Mouse (Mus musculus) CD4-positive naive resting alpha-beta T cell, adult 57 days (primary cell): ENCODE results near the gene Ppp1r3f. TPM values are rescaled to one million over a fixed set of nuclear protein-coding genes. Genes with fewer than 3 reads are reported as not detected.

Experiments
- total RNA-seq: library from RNA; stranded (reverse); gene quantifications from one replicate; pipeline ENCODE4 v1.2.4, GENCODE M21; 2023

The Ppp1r3f gene
- total RNA-seq, result 20.0 TPM

DNA sequence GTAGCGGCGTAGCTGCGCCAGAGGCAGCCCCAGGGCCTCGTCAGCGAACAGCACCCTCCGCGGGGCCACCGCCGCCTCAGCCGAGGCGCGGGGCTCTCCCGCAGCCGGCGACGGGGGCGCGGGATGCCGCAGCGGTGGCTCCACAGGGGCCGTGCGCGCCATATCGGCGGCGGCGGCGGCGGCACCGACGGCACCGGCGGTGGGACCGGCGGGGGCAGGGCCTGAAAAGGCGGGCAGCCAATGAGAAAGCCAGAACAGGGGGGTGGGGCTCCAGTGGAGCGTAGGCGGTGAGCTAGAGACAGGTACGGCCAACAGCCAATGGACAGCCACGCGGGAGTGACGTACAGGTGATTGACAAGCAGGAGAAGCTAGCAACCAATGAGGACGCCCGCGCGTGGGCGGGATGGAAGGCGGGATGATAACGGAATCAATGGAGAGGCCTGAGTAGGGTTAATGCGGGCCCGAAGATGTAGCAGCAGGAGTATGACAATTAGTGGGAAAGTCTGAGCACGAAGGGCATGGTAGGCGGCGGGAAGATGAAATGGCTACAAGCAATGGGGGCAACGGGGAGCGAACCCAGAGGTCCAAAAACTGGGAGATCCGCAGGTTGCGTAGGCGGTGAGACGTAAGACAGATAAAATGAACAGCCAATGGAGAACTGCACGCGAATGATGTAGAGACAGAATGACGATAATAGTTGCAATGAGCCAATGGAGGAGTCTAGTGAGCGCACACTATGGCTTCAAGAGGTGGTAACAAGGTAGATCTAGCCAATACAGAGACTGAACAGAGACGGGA is at the start of gene Ppp1r3f:
Gene Ppp1r3f, minus strand, starts transcription at position 197 of the 798 bp plus-strand sequence.

DNA sequence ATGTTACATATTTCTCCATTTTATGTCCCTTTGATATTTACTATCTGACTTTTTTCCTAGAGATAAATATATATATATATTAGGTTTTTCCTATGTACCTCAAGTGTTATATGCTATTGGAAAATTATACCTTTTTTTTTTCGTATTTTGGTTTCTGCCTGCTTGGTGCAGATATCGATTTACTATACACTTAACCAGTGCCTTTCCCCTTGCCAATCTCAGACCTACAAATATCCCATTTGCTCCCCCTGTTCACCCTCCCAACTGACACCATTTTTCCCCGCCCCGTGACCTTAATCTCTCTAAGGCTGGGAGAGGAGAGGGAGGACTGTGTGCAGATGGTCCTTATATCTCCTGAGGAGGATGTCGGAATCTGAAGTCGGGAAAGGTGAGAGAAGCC is 32.7 kb upstream of the Ppp1r3f start, which contains the start of gene Cacna1f:
Gene Cacna1f, plus strand, starts transcription at position 301 of the 400 bp plus-strand sequence.

DNA sequence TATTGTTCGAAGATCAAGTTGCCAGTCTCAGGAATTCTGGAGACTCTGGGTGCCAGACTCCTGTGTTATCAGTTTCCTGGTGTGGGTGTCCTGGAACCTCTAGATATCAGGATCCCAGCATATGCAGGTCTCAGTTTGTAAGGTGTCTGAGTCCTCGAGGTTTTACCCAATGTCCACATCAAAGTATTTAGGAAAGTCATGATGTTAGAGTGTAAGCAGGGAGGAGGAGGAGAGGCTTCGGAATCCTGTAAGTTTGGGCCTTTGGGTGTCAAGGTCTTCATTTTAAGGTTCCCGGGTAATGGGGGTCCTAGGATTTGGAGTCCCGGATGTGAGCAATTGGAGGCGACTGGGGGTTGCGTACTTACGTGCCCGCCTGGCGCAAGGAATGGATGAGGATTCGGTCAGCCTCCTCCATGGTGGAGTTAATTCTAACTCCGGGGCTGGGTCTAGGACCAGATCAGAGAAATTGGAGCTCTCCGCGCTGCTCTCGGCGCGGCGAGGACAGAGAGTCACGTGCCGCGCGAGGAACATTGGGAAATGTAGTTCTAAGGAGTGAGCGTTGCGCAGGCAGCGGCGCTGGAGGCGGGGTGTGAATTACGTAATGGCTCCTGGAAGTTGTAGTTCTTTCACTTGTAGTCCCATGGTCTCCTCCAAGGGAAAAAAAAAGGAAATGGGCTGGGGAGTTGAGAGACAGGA is 30.9 kb upstream of the Ppp1r3f start, which contains the start of gene Ccdc22:
Gene Ccdc22, minus strand, starts transcription at position 639 of the 696 bp plus-strand sequence.

DNA sequence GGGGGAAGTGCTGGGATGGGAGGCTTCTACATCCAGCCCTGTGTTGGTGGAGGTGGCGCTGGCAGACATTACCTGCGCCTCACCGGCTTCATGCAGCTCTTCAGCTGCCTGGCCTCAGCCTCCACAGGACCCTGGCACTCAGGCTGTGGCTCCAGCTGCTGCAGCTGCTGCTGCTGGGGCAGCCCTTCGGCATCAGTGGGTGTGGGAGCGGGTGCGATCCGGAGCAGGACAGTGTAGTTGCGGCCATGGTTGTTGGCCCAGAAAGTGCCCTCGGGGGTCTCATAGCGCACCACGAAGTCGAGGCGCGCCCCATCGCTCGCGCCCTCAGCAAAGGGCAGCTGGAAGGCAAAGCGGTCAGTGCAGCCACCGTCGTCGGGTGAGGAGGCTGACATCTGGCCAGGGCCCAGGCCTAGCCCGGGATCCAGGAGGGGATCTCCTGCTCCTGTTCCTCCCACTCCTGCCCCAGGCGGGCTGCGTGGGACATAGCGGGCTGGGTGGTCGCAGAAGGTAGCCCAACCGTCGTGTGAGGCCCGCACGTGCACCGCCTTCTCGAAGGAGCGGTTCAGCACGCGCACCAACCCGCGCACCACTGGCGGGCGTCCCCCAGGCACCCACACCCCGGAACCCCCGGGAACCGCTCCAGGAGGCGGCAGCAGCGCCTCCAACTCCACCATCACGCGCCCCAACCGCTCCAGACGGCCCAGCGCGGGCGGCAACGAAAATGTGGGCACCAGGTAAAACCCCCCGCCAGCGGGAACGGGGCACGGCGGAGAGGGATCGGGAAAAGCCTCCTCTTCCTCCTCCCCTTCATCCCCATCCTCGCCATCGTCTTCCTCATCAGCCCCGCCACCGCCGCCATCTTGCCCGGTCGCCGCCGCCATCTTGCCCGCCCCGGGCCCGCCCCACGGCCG is 652 bp downstream of the Ppp1r3f start, which contains the start of gene Foxp3:
Gene Foxp3, plus strand, starts transcription at position 469 of the 911 bp plus-strand sequence.

Other genes with a start within 250 kb of the Ppp1r3f start
- 1.0 TPM for gene Usp27x, start 198.5 kb downstream of the Ppp1r3f start, total RNA-seq
- gene Foxp3, start 639 bp downstream of the Ppp1r3f start, total RNA-seq, result 8.7 TPM
- 29.4 TPM for gene Ccdc22, start 31.2 kb upstream of the Ppp1r3f start, total RNA-seq
- not detected for gene Cacna1f, start 32.8 kb upstream of the Ppp1r3f start, total RNA-seq
- 1.5 TPM for gene Syp, start 64.2 kb upstream of the Ppp1r3f start, total RNA-seq
- 30.8 TPM for gene Prickle3, start 83.0 kb upstream of the Ppp1r3f start, total RNA-seq
- gene Plp2, start 97.1 kb upstream of the Ppp1r3f start, total RNA-seq, result 34.6 TPM
- not detected for gene Magix, start 107.0 kb upstream of the Ppp1r3f start, total RNA-seq
- 47.3 TPM for gene Gpkow, start 122.8 kb upstream of the Ppp1r3f start, total RNA-seq
- 105 TPM for gene Wdr45, start 140.1 kb upstream of the Ppp1r3f start, total RNA-seq
- not detected for gene Gm45208, start 148.0 kb upstream of the Ppp1r3f start, total RNA-seq
- gene Praf2, start 154.2 kb upstream of the Ppp1r3f start, total RNA-seq, result 16.9 TPM
- gene Ccdc120, start 176.6 kb upstream of the Ppp1r3f start, total RNA-seq, result not detected
- gene Tfe3, start 188.3 kb upstream of the Ppp1r3f start, total RNA-seq, result 22.6 TPM
- gene Gripap1, start 215.5 kb upstream of the Ppp1r3f start, total RNA-seq, result 150 TPM
- 1.2 TPM for gene Kcnd1, start 248.0 kb upstream of the Ppp1r3f start, total RNA-seq